Mouse (Mus musculus): ENCODE data around the gene Rsf1. TPM values are rescaled to one million over a fixed set of nuclear protein-coding genes. Genes with fewer than 3 reads are reported as not detected.

Rsf1 gene
- polyA plus RNA-seq, 1 experiment from 2014 or later = 25.7 TPM

GRCm38 (mm10) chr7:97593535-97593934 is 13.8 kb downstream of the Rsf1 start:
- Histone ChIP-seq H3K4me2 (ENCODE audit: low read depth, low read length, severe bottlenecking) (no peak overlapping the region), H3K4me3 (ENCODE audit: low read depth, low read length) (no peak overlapping the region), H3K9me3 (ENCODE audit: control insufficient read depth, low read length) (no peaks in the 10 kb centered on the region), H3K9ac (ENCODE audit: low read length) (no peak overlapping the region), H3K4me1 (replicated peaks; ENCODE audit: control insufficient read depth, insufficient read depth, low read length) (0 out of 2 replicates have a peak, but pooled peaks cover 3% of the 10 kb centered on the region), H3K27me3 (ENCODE audit: control insufficient read depth, insufficient read depth, low read length) (no peaks in the 10 kb centered on the region), H3K36me3 (ENCODE audit: control insufficient read depth, insufficient read depth, low read length) (no peaks in the 10 kb centered on the region), H3K27ac (ENCODE audit: low read depth, low read length) (no peak overlapping the region)
- ATAC-seq (replicated peaks; ENCODE audit: low FRiP score) (no peak), DNase-seq (ENCODE audit: low spot score) (no peak)
- 81% methylated on average over 2 of the region's 2 CpGs for WGBS

GRCm38 (mm10) chr7:97598548-97598947 is 18.9 kb downstream of the Rsf1 start:
- 93% methylated on average over 2 of the region's 2 CpGs for WGBS
- no peaks in the 10 kb centered on the region for H3K36me3 ChIP-seq (ENCODE audit: control insufficient read depth, insufficient read depth, low read length)
- H3K9me3 ChIP-seq (ENCODE audit: control insufficient read depth, low read length) = no peaks in the 10 kb centered on the region
- ATAC-seq (replicated peaks; ENCODE audit: low FRiP score) (no peak), DNase-seq (ENCODE audit: low spot score) (no peak)
- H3K4me3 ChIP-seq (ENCODE audit: low read depth, low read length) = no peak overlapping the region
- H3K27me3 ChIP-seq (ENCODE audit: control insufficient read depth, insufficient read depth, low read length) = no peaks in the 10 kb centered on the region
- H3K4me1 ChIP-seq (replicated peaks; ENCODE audit: control insufficient read depth, insufficient read depth, low read length) = no peaks in the 10 kb centered on the region
- no peak overlapping the region for H3K4me2 ChIP-seq (ENCODE audit: low read depth, low read length, severe bottlenecking)
- H3K27ac ChIP-seq (ENCODE audit: low read depth, low read length) = no peak overlapping the region
- H3K9ac ChIP-seq (ENCODE audit: low read length) = no peak overlapping the region

GRCm38 (mm10) chr7:97621346-97621745 is 41.7 kb downstream of the Rsf1 start:
- H3K9ac ChIP-seq (ENCODE audit: low read length) = no peak overlapping the region
- WGBS = 97% methylated on average over 5 of the region's 5 CpGs
- no peaks in the 10 kb centered on the region; the same call in 1 of the 2 replicates for H3K36me3 ChIP-seq (ENCODE audit: control insufficient read depth, insufficient read depth, low read length)
- no peaks in the 10 kb centered on the region for H3K9me3 ChIP-seq (ENCODE audit: control insufficient read depth, low read length)
- H3K4me3 ChIP-seq (ENCODE audit: low read depth, low read length) = no peak overlapping the region
- DNase-seq (ENCODE audit: low spot score) (no peak), ATAC-seq (replicated peaks; ENCODE audit: low FRiP score) (no peak)
- no peaks in the 10 kb centered on the region for H3K4me1 ChIP-seq (replicated peaks; ENCODE audit: control insufficient read depth, insufficient read depth, low read length)
- H3K4me2 ChIP-seq (ENCODE audit: low read depth, low read length, severe bottlenecking) = no peak overlapping the region
- H3K27ac ChIP-seq (ENCODE audit: low read depth, low read length) = no peak overlapping the region
- no peaks in the 10 kb centered on the region for H3K27me3 ChIP-seq (ENCODE audit: control insufficient read depth, insufficient read depth, low read length)

GRCm38 (mm10) chr7:97622676-97623075 is 43.0 kb downstream of the Rsf1 start:
- ATAC-seq (replicated peaks; ENCODE audit: low FRiP score) (no peak), DNase-seq (ENCODE audit: low spot score) (no peak)
- Histone ChIP-seq H3K4me1 (replicated peaks; ENCODE audit: control insufficient read depth, insufficient read depth, low read length) (no peaks in the 10 kb centered on the region), H3K9ac (ENCODE audit: low read length) (no peak overlapping the region), H3K4me3 (ENCODE audit: low read depth, low read length) (no peak overlapping the region), H3K36me3 (ENCODE audit: control insufficient read depth, insufficient read depth, low read length) (no peaks in the 10 kb centered on the region; the same call in 1 of the 2 replicates), H3K27ac (ENCODE audit: low read depth, low read length) (no peak overlapping the region), H3K4me2 (ENCODE audit: low read depth, low read length, severe bottlenecking) (no peak overlapping the region), H3K9me3 (ENCODE audit: control insufficient read depth, low read length) (no peaks in the 10 kb centered on the region), H3K27me3 (ENCODE audit: control insufficient read depth, insufficient read depth, low read length) (no peaks in the 10 kb centered on the region)
- WGBS = 94% methylated on average over 1 of the region's 1 CpGs

- H3K27ac ChIP-seq (ENCODE audit: low read depth, low read length) = no peak overlapping the region
- no peak for ATAC-seq (replicated peaks; ENCODE audit: low FRiP score)
- no peaks in the 10 kb centered on the region for H3K27me3 ChIP-seq (ENCODE audit: control insufficient read depth, insufficient read depth, low read length)
- DNase-seq (ENCODE audit: low spot score) = no peak
- H3K4me1 ChIP-seq (replicated peaks; ENCODE audit: control insufficient read depth, insufficient read depth, low read length) = no peaks in the 10 kb centered on the region
- no peak overlapping the region for H3K9ac ChIP-seq (ENCODE audit: low read length)
- no peaks in the 10 kb centered on the region for H3K9me3 ChIP-seq (ENCODE audit: control insufficient read depth, low read length)
- no peaks in the 10 kb centered on the region; the same call in 1 of the 2 replicates for H3K36me3 ChIP-seq (ENCODE audit: control insufficient read depth, insufficient read depth, low read length)
- H3K4me3 ChIP-seq (ENCODE audit: low read depth, low read length) = no peak overlapping the region
- no peak overlapping the region for H3K4me2 ChIP-seq (ENCODE audit: low read depth, low read length, severe bottlenecking)
Measured at GRCm38 (mm10) chr7:97623402-97623801, 43.7 kb downstream of the Rsf1 start.

- no peak for ATAC-seq (replicated peaks; ENCODE audit: low FRiP score)
- WGBS = 78% methylated on average over 2 of the region's 2 CpGs
Measured at GRCm38 (mm10) chr7:97629351-97629750, 49.7 kb downstream of the Rsf1 start.

GRCm38 (mm10) chr7:97631290-97631689 is 51.6 kb downstream of the Rsf1 start:
- ATAC-seq (replicated peaks; ENCODE audit: low FRiP score) (no peak), DNase-seq (ENCODE audit: low spot score) (no peak)
- Histone ChIP-seq H3K27ac (ENCODE audit: low read depth, low read length) (no peak overlapping the region), H3K4me2 (ENCODE audit: low read depth, low read length, severe bottlenecking) (no peak overlapping the region), H3K9ac (ENCODE audit: low read length) (no peak overlapping the region), H3K4me3 (ENCODE audit: low read depth, low read length) (no peak overlapping the region), H3K4me1 (replicated peaks; ENCODE audit: control insufficient read depth, insufficient read depth, low read length) (no peaks in the 10 kb centered on the region), H3K27me3 (ENCODE audit: control insufficient read depth, insufficient read depth, low read length) (no peaks in the 10 kb centered on the region), H3K36me3 (ENCODE audit: control insufficient read depth, insufficient read depth, low read length) (no peaks in the 10 kb centered on the region), H3K9me3 (ENCODE audit: control insufficient read depth, low read length) (no peaks in the 10 kb centered on the region)
- 68% methylated on average over 2 of the region's 2 CpGs for WGBS

More at GRCm38 (mm10) chr7:97629351-97629750, 49.7 kb downstream of the Rsf1 start:
- Histone ChIP-seq H3K4me2 (ENCODE audit: low read depth, low read length, severe bottlenecking) (no peak overlapping the region), H3K9ac (ENCODE audit: low read length) (no peak overlapping the region), H3K27ac (ENCODE audit: low read depth, low read length) (no peak overlapping the region), H3K4me1 (replicated peaks; ENCODE audit: control insufficient read depth, insufficient read depth, low read length) (no peaks in the 10 kb centered on the region), H3K27me3 (ENCODE audit: control insufficient read depth, insufficient read depth, low read length) (no peaks in the 10 kb centered on the region), H3K36me3 (ENCODE audit: control insufficient read depth, insufficient read depth, low read length) (no peaks in the 10 kb centered on the region), H3K9me3 (ENCODE audit: control insufficient read depth, low read length) (no peaks in the 10 kb centered on the region), H3K4me3 (ENCODE audit: low read depth, low read length) (no peak overlapping the region)
- no peak for DNase-seq (ENCODE audit: low spot score)

- 78% methylated on average over 1 of the region's 1 CpGs for WGBS
- no peak overlapping the region for H3K27ac ChIP-seq (ENCODE audit: low read depth, low read length)
- no peaks in the 10 kb centered on the region for H3K27me3 ChIP-seq (ENCODE audit: control insufficient read depth, insufficient read depth, low read length)
- no peak for DNase-seq (ENCODE audit: low spot score)
- no peaks in the 10 kb centered on the region for H3K4me1 ChIP-seq (replicated peaks; ENCODE audit: control insufficient read depth, insufficient read depth, low read length)
- H3K9ac ChIP-seq (ENCODE audit: low read length) = no peak overlapping the region
- H3K9me3 ChIP-seq (ENCODE audit: control insufficient read depth, low read length) = no peaks in the 10 kb centered on the region
- no peak overlapping the region for H3K4me3 ChIP-seq (ENCODE audit: low read depth, low read length)
- H3K4me2 ChIP-seq (ENCODE audit: low read depth, low read length, severe bottlenecking) = no peak overlapping the region
- ATAC-seq (replicated peaks; ENCODE audit: low FRiP score) = no peak
- no peaks in the 10 kb centered on the region for H3K36me3 ChIP-seq (ENCODE audit: control insufficient read depth, insufficient read depth, low read length)
Measured at GRCm38 (mm10) chr7:97632897-97633296, 53.2 kb downstream of the Rsf1 start.

GRCm38 (mm10) chr7:97645060-97645459 is 65.4 kb downstream of the Rsf1 start:
- WGBS = 86% methylated on average over 3 of the region's 3 CpGs
- H3K4me2 ChIP-seq (ENCODE audit: low read depth, low read length, severe bottlenecking) = no peak overlapping the region
- no peak for ATAC-seq (replicated peaks; ENCODE audit: low FRiP score)

More at GRCm38 (mm10) chr7:97645060-97645459, 65.4 kb downstream of the Rsf1 start:
- no peak for DNase-seq (ENCODE audit: low spot score)
- H3K27me3 ChIP-seq (ENCODE audit: control insufficient read depth, insufficient read depth, low read length) = no peaks in the 10 kb centered on the region
- no peak overlapping the region for H3K9ac ChIP-seq (ENCODE audit: low read length)
- no peaks in the 10 kb centered on the region for H3K36me3 ChIP-seq (ENCODE audit: control insufficient read depth, insufficient read depth, low read length)
- H3K27ac ChIP-seq (ENCODE audit: low read depth, low read length) = no peak overlapping the region
- H3K4me3 ChIP-seq (ENCODE audit: low read depth, low read length) = no peak overlapping the region
- H3K9me3 ChIP-seq (ENCODE audit: control insufficient read depth, low read length) = no peaks in the 10 kb centered on the region
- H3K4me1 ChIP-seq (replicated peaks; ENCODE audit: control insufficient read depth, insufficient read depth, low read length) = no peaks in the 10 kb centered on the region

Data from forebrain, embryonic 11.5 days (tissue).